Mouse (Mus musculus): ENCODE measurements at regions not wholly inside any gene's neighbourhood (a gene's known extent, or its start where the extent isn't known, plus 50 kb on each side); places are given as distances from the start of the nearest gene placed in this dataset.

GRCm38 (mm10) chr8:25463532-25463931 lies 639.4 kb upstream of the Adam5 start:
- DNase-seq (ENCODE audit: low spot score in 2 of 2), result no peak

DNA sequence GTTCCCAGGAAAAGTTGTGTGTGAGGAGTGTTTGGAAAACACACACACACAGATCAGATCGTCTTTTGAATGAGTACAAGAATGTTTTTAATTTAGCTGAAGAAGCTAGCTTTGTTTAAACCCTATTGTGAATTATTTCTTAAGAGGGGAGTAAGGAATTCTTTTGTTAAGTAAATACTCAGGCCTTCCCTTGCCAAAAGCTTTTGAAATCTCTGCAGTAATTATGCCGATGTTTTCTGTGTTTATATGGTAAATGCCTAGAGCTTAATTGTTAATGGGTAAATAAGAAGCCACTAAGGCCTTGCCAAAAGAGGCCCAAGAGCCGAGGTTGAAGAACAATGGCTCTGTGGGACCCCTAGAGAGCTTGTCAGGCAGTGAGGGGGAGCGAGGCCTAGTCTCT lies 638.3 kb upstream of the Adam5 start:
- no peak for DNase-seq (ENCODE audit: low spot score in 2 of 2)

- no peak for DNase-seq (ENCODE audit: low spot score in 2 of 2)
Measured at GRCm38 (mm10) chr8:25455644-25456043, 631.5 kb upstream of the Adam5 start.

DNA sequence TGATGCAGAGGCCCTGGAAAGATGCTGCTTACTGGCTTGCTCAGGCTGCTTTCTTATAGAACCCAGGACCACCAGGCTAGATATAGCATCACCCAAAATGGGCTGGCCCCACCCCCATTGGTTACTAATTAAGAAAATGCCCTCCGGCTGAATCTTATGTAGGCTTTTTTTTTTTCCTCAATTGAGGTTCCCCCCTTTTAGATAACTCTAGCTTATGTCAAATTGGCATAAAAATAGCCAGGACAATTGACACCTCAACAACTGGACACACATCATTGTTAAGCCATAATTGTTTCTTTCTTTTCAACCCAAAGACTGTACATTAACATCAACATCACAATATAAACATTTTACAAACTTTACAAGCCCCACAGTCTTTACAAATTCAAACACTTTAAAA lies 630.8 kb upstream of the Adam5 start:
- DNase-seq (ENCODE audit: low spot score in 2 of 2), result no peak

- DNase-seq (ENCODE audit: low spot score in 2 of 2), result no peak
Measured at GRCm38 (mm10) chr8:25453826-25454225, 629.7 kb upstream of the Adam5 start.

GRCm38 (mm10) chr8:25450544-25450943 lies 626.4 kb upstream of the Adam5 start:
- DNase-seq (ENCODE audit: low spot score in 2 of 2), result no peak

- DNase-seq (ENCODE audit: low spot score in 2 of 2), result no peak
Measured at GRCm38 (mm10) chr8:25449590-25449989, 625.4 kb upstream of the Adam5 start.

- no peak for DNase-seq (ENCODE audit: low spot score in 2 of 2)
Measured at GRCm38 (mm10) chr8:25447900-25448299, 623.7 kb upstream of the Adam5 start.

DNA sequence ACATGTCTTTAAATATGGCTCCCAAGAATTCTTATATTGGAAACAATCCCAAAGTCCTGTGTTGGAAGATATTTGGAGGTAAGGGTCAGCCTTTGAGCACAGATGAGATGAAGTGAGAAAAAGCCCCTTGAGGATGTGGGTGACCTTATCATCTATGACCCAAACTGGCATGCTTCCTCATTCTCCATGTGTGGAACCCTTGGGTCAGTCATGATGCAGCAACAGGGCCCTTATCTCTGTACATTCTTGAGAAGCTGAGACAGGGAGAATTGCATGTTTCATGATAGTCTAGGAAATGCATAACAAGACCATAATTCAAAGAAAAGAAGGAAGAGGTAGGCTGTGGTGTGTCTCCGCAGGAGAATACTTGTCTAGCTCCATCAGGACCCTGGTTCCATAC lies 621.8 kb upstream of the Adam5 start:
- DNase-seq (ENCODE audit: low spot score in 2 of 2), result no peak

- DNase-seq (ENCODE audit: low spot score in 2 of 2), result no peak
Measured at GRCm38 (mm10) chr8:25445054-25445453, 620.9 kb upstream of the Adam5 start.

DNA sequence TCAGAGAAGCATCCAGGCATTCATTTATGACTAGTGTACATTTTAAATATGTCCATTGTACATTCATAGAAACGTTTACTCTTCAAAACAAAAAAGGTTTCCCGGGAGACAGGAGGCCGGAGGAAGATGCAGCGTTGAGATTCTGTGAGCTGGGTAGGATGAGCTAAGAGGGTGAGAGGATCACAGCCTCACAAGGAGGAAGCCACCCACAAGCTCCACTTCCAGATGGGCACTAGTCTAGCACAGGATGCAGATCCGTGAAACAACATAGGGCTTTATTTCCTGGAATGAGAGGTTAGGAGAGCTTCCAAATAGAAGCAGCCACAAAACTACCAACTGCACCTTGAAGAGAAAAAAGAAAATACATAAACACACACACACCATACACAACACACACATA lies 619.4 kb upstream of the Adam5 start:
- DNase-seq (ENCODE audit: low spot score in 2 of 2), result no peak

- DNase-seq (ENCODE audit: low spot score in 2 of 2), result no peak
Measured at GRCm38 (mm10) chr8:25441057-25441441, 616.9 kb upstream of the Adam5 start.

DNA sequence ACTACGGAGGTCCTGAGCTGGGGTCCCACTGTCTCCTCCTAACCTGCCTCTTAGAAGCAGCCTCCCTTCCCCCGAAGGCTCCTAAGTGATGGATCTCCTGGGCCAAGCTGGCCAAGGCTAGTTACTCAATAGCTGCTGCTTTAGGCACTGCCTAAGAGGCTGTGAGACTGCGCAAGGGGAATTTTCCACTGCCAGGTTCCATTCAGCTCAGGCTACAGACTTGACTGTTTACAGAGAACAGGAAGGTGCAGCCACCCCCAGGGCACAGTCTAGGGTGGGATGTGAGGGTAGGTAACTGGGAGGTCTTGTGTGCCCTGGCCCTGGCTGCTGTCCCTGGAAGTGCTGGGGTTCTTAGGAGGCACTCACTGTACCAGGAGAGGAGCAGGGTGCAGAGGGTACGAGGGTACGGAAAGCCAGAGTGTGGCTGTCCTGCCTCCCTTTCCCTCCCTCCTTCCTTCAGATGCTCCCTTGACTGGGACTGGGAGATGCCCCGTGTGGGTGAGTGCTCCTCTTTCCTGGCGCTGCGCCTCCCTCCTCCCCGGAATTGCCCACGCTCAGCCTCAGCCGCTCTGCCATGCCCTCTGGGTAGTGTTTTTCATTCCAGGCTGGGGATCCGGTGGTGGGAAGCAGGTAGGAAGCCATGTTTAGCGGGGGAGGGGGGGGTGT lies 616.4 kb upstream of the Adam5 start:
- DNase-seq (ENCODE audit: low spot score in 2 of 2), result peak; percentile 15 to 17

DNA sequence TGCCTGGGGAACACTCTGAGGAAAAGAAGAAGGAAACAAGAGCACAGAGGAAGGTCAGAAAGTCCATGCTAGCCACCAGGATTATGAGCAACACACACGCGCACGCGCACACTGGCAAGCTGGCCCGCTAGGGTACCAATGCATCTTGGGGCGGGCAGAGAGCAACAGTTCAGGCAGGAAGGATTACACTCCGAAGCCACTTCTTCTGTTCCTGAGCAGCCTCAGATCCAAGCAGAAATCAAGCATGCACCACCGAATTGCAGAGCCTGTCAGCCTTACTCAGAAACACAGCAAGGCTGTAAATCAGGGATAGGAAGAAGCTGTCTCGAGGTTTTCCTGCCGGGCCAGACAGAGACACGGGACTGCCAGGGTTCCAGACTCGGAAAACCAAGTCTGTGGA lies 615.8 kb upstream of the Adam5 start:
- peak; percentile 10 to 22 for DNase-seq (ENCODE audit: low spot score in 2 of 2)

GRCm38 (mm10) chr8:25438021-25438620 lies 614.0 kb upstream of the Adam5 start:
- no peak for DNase-seq (ENCODE audit: low spot score in 2 of 2)

- no peak for DNase-seq (ENCODE audit: low spot score in 2 of 2)
Measured at GRCm38 (mm10) chr8:25437178-25437577, 613.0 kb upstream of the Adam5 start.

GRCm38 (mm10) chr8:25430552-25430951 lies 606.4 kb upstream of the Adam5 start:
- no peak for DNase-seq (ENCODE audit: low spot score in 2 of 2)

DNA sequence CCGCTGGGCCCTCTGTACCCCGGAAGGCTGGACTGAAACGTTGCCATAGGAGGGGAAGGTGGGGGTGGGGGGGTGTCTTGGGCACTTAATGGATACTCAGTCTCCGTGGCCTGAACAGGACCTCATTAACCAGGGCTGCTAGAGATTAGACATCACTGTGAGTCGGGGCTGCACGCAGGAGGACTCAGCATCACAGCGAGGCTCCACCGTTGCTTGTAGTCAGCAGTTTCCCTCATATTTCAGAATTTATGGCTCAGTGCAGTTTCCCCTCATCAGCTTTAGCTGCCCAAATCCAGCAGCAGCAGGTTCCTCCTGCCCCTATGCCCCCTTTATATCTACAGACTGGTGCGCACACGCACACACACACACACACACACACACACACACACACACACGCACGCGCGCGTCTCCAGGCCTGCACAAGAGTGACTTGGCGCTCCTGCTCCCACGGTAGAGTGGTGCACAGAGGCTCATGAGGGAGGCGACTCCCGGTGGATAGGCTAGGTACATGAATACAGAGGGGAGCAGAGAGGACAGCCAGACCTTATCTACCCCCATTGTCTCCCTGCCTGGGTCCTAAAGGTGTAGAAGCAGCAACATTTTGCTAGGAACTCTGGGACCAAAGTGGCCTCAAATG lies 605.8 kb upstream of the Adam5 start:
- DNase-seq (ENCODE audit: low spot score in 2 of 2), result no peak

GRCm38 (mm10) chr8:25428761-25429160 lies 604.6 kb upstream of the Adam5 start:
- DNase-seq (ENCODE audit: low spot score in 2 of 2), result peak in 1 of 2 experiments; percentile 27

- DNase-seq (ENCODE audit: low spot score in 2 of 2), result no peak
Measured at GRCm38 (mm10) chr8:25426207-25426606, 602.0 kb upstream of the Adam5 start.

DNA sequence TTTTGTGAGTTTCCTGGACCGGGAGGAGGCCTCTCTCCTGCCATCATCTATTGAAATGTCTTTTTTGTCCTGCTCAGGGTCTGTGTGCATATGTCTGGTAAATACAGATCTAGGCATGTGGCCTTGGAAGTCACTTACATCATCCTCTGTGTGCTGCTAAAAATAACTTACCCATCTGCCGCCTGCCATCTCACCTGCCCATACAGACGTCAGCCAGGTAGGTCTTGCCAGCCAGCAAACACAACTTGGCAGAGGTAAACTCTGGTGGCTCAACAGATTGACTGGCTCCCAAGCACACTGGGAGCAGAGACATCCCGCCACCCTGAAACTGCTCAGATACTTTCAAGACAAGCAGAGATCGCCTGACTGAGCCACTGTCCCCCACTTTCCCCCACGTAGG lies 597.3 kb upstream of the Adam5 start:
- DNase-seq (ENCODE audit: low spot score in 2 of 2), result no peak

DNA sequence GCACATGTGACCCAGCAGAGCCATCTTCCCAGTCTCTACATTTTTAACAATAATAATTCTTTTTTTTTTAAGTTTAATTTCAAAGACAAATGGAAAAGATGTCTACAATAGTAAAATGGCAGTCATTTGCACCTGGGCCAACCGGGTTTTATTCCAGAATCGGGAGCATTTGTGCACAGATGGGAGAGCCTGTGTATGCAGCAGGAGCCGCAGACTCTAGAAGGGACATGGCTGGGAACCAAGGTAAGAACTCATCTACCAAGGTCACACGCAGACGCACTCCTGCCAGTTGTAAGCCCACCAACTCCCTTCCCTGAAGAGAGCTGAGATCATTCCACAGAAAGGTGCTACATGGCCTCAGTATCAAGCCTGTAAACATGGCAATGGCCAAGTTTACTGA lies 586.4 kb upstream of the Adam5 start:
- no peak for DNase-seq (ENCODE audit: low spot score in 2 of 2)

DNA sequence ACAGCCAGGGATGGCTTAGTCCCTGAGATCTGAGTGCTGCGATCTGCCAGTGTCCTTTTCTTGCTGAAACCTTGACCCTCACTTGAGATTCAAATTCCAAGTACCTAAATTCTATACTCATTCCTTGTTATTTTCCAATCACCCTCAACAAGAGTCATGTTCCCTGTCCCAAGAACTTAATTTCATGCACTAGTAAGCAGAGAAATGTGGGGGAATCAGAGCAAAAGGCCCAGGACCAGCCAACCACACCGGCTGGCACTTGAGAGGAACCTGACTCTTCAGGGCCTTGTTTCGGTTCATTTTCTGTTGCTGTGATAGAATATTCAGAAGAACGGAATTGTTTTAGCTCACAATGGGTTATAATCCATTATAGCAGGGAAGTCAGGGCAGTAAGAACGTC lies 583.7 kb upstream of the Adam5 start:
- DNase-seq (ENCODE audit: low spot score in 2 of 2), result no peak

Measured in gastrocnemius, adult 8-10 months (tissue).